Mouse (Mus musculus) right cerebral cortex, postnatal 10 days (tissue): ENCODE measurements around the gene Carns1.
A peak's percentile ranks its signal among the peaks of the same experiment; 100 is the strongest.

Source experiments
- DNase-seq, 2 experiments: peaks; one replicate each; pipeline ENCODE4 v3.0.0; 2021; ENCODE audit warnings: low spot score in 2 of 2

Gene Carns1

GRCm38 (mm10) chr19:4202149-4202548 lies 26.9 kb upstream of the Carns1 start:
- no peak for DNase-seq

GRCm38 (mm10) chr19:4201291-4201909 lies 26.1 kb upstream of the Carns1 start, which contains the start of gene Rad9a:
Gene Rad9a (minus strand): TSS chr19:4201662.
- peak; percentile 98 to 99 for DNase-seq

- no peak for DNase-seq
Observed at GRCm38 (mm10) chr19:4197180-4197579, 21.9 kb upstream of the Carns1 start.

- DNase-seq, result no peak
Observed at GRCm38 (mm10) chr19:4196548-4196947, 21.3 kb upstream of the Carns1 start.

- no peak for DNase-seq
Observed at GRCm38 (mm10) chr19:4196048-4196447, 20.8 kb upstream of the Carns1 start.

GRCm38 (mm10) chr19:4194776-4195650 lies 19.7 kb upstream of the Carns1 start:
- no peak for DNase-seq

GRCm38 (mm10) chr19:4194021-4194724 lies 18.9 kb upstream of the Carns1 start:
- no peak for DNase-seq

DNA sequence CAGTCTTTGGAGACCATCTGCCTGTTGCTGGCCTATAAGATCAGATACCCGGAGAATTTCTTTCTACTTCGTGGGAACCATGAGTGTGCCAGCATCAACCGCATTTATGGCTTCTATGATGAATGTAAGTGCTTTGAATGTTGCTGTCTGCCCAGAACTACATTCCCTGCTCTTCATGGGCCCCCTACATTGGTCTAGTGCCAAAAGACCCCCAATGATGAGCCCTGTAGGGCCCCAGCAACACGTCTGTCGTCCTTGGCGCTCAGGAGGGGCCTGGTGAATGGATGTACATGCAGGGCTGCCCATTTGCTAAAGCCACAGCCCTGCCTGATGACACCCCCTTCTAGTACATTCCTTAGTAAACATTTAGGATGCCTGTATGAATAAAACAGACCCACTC lies 17.9 kb upstream of the Carns1 start:
- no peak for DNase-seq

- DNase-seq, result no peak
Observed at GRCm38 (mm10) chr19:4192251-4192985, 17.1 kb upstream of the Carns1 start.

- DNase-seq, result peak; percentile 93 to 95
Observed at GRCm38 (mm10) chr19:4191528-4192250, 16.4 kb upstream of the Carns1 start, which contains the start of gene Ppp1ca. Gene Ppp1ca (plus strand): TSS chr19:4192065.

- DNase-seq, result no peak
Observed at GRCm38 (mm10) chr19:4190831-4191334, 15.6 kb upstream of the Carns1 start, which contains the start of gene Tbc1d10c. Gene Tbc1d10c (minus strand): TSS chr19:4191284.

DNA sequence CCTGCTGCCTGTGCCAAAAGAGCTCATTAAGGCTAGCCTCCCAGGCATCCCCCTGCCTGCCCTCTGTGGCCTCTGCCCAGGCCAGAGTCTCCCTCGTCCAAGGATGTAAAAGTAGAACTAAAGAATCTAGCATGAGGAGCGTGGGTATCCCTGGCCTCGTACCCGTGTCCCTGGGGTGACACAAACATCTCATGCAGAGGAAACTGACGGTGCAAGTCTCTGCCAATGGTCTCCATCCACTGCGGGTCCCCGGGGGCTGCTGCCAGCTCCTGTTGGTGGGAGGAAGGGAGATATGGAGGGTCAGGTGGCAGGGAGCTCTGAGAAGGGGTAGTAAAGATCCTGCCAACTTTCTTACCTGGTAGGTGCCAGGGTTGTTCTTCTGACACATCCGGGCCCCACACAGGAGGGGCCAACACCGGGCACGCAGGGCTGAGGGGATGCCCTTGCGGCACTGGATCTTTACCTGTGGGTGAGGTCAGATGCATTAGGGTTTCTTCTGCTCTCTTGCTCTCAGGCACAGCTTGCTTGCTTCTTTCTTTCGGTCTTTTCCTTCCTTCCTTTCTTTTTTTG lies 13.9 kb upstream of the Carns1 start:
- no peak for DNase-seq

DNA sequence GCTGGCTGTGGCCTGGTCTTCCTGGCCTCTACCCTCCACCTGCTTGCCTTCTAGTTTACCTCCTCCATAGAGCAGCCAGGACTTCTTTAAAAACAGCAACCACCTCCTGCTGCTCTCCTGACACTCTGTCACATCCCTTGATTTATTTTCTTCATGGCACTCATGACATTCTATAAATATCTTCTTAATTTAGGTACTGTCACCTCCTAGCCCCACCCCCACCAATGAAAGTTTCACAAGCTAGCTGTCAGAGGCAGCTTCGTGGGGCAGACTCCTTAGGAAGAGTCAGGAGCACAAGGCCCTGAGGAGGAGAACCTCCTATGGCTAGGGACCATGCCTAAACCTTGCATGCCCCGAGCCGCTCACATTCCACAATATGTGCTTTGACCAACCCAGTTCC lies 12.0 kb upstream of the Carns1 start:
- DNase-seq, result no peak

- DNase-seq, result no peak
Observed at GRCm38 (mm10) chr19:4184976-4185975, 10.0 kb upstream of the Carns1 start.

- no peak for DNase-seq
Observed at GRCm38 (mm10) chr19:4183689-4184088, 8.4 kb upstream of the Carns1 start.

DNA sequence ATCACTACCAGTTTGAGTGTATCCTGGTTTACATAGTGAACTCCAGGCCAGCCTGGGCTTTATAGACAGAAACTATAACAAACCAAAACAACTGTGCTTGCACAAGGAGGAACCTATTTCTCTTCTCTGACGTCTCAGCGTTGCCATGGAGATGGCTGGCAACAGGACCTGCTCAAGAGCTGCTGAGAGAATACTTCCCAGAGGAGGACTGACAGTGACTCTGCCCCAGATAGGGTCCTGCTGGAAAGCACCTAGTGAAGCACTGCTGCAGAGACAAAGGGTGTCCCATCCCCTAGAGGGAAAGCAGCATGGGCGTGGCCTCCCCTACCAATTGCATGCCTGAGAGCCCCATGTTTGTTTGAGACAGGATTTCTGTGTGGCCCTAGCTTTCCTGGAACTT lies 6.6 kb upstream of the Carns1 start:
- peak; percentile 92 to 95 for DNase-seq

DNA sequence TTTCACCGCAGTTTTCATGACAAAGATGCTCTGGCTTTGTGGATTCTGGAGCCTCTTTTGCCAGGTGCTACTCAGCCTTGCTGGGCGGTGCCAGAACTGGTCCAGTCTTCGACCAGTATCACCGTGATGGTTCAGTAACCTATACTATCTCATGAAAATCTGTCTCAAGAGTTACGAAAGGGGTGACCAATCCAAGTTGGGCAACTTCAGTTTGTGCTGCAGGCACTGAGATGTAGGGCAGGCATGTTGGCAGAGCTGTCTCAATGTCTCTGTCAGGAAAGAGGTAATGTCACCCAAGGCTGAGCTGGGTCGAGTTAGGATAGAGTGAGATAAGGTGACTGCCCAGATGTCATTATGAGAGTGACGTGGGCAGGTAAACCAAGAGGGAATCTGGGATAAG lies 5.1 kb upstream of the Carns1 start:
- DNase-seq, result no peak

GRCm38 (mm10) chr19:4172925-4173324 lies 2.4 kb downstream of the Carns1 start:
- DNase-seq, result no peak
